Mouse (Mus musculus) limb, embryonic 11.5 days (tissue): ENCODE measurements around the gene Sart3. TPM values are rescaled to one million over a fixed set of nuclear protein-coding genes. Genes with fewer than 3 reads are reported as not detected.

Source experiments
- ATAC-seq: fragments of 200-750 bp; cut with Nextera tagmentation; 2 replicates; pipeline ENCODE4 v1.8.0; 2017; ENCODE audit warnings: low read depth; ENCODE audit not compliant: insufficient number of reproducible peaks, low FRiP score, low TSS enrichment
- DNase-seq: peaks from one replicate; pipeline ENCODE4 v3.0.0-alpha.2; 2015; ENCODE audit warnings: low spot score
- H3K27ac ChIP-seq: fragments of 300-500 bp; sonication (generic); replicated peaks from 2 replicates; pipeline ENCODE4 v1.5.1; 2014; ENCODE audit warnings: low read depth, mild to moderate bottlenecking, low read length
- H3K27me3 ChIP-seq: fragments of 300-500 bp; sonication (generic); 2 replicates; pipeline ENCODE4 v1.6.1; 2014; ENCODE audit warnings: mild to moderate bottlenecking, low read length, mixed read lengths; ENCODE audit not compliant: control insufficient read depth, insufficient read depth
- H3K36me3 ChIP-seq: fragments of 300-500 bp; sonication (generic); 2 replicates; pipeline ENCODE4 v1.6.1; 2014; ENCODE audit warnings: mild to moderate bottlenecking, low read length, moderate library complexity, mixed read lengths; ENCODE audit not compliant: control insufficient read depth, insufficient read depth
- H3K4me1 ChIP-seq: fragments of 300-500 bp; sonication (generic); 2 replicates; pipeline ENCODE4 v1.6.1; 2014; ENCODE audit warnings: low read length, mixed read lengths; ENCODE audit not compliant: control insufficient read depth, insufficient read depth
- H3K4me2 ChIP-seq: fragments of 300-500 bp; sonication (generic); 2 replicates; pipeline ENCODE4 v1.6.1; 2014; ENCODE audit warnings: low read depth, mild to moderate bottlenecking, moderate library complexity; ENCODE audit not compliant: severe bottlenecking
- H3K4me3 ChIP-seq: fragments of 300-500 bp; sonication (generic); 2 replicates; pipeline ENCODE4 v1.5.1; 2014; ENCODE audit warnings: low read depth, low read length
- H3K9ac ChIP-seq: fragments of 300-500 bp; sonication (generic); 2 replicates; pipeline ENCODE4 v1.6.1; 2014; ENCODE audit warnings: mild to moderate bottlenecking, low read length
- H3K9me3 ChIP-seq: fragments of 300-500 bp; sonication (generic); 2 replicates; pipeline ENCODE4 v1.6.1; 2016; ENCODE audit warnings: low read length; ENCODE audit not compliant: control insufficient read depth
- WGBS: fragments of 180-500 bp; shearing (Covaris S2); extraction: QIAGEN DNeasy Blood & Tissue Kit; methylation state at CpG from one replicate; pipeline ENCODE4 v1.1.7; 2014; 5-methylcytosine and 5-hydroxymethylcytosine counted together
- polyA plus RNA-seq: library from polyadenylated mRNA; unstranded; fragments of >200 nt; fragmentation: Nextera tagmentation; extraction: Ambion mirVana; gene quantifications from 2 replicates; pipeline ENCODE4 v1.2.1, GENCODE M21; 2014

The Sart3 gene
- polyA plus RNA-seq, 1 experiment from 2014 or later: 64.6 TPM

- no peak overlapping the region for H3K27ac ChIP-seq
- no peak for ATAC-seq
- H3K9me3 ChIP-seq: no peaks in the 10 kb centered on the region
- 87% methylated on average over 10 of the region's 10 CpGs for WGBS
- H3K4me2 ChIP-seq: no peak overlapping the region
- H3K9ac ChIP-seq: no peak overlapping the region
- H3K4me1 ChIP-seq: peaks cover 2% of the 10 kb centered on the region; the same call in 1 of the 2 replicates
- H3K4me3 ChIP-seq: no peak overlapping the region
- DNase-seq: no peak
- no peaks in the 10 kb centered on the region for H3K36me3 ChIP-seq
- H3K27me3 ChIP-seq: no peaks in the 10 kb centered on the region
Observed at GRCm38 (mm10) chr5:113722224-113723013, 49.9 kb downstream of the Sart3 start.

GRCm38 (mm10) chr5:113719221-113719661, 53.1 kb downstream of the Sart3 start:
- ATAC-seq (no peak), DNase-seq (no peak)
- H3K4me3 ChIP-seq: no peak overlapping the region
- 88% methylated on average over 8 of the region's 8 CpGs for WGBS
- H3K4me2 ChIP-seq: no peak overlapping the region
- no peaks in the 10 kb centered on the region for H3K27me3 ChIP-seq
- H3K9ac ChIP-seq: no peak overlapping the region
- H3K4me1 ChIP-seq: peaks cover 2% of the 10 kb centered on the region; the same call in 1 of the 2 replicates
- no peaks in the 10 kb centered on the region for H3K36me3 ChIP-seq
- no peaks in the 10 kb centered on the region for H3K9me3 ChIP-seq
- no peak overlapping the region for H3K27ac ChIP-seq

GRCm38 (mm10) chr5:113716581-113717388, 55.5 kb downstream of the Sart3 start:
- no peaks in the 10 kb centered on the region for H3K27me3 ChIP-seq
- H3K4me1 ChIP-seq: no peaks in the 10 kb centered on the region
- ATAC-seq: 0 out of 2 replicates have a peak, but pooled peaks have one; percentile 51
- H3K36me3 ChIP-seq: no peaks in the 10 kb centered on the region
- H3K9me3 ChIP-seq: no peaks in the 10 kb centered on the region
- H3K9ac ChIP-seq: no peak overlapping the region
- peak; percentile 82 for DNase-seq
- H3K4me3 ChIP-seq: no peak overlapping the region
- no peak overlapping the region for H3K27ac ChIP-seq
- no peak overlapping the region for H3K4me2 ChIP-seq
- WGBS: 12% methylated on average over 12 of the region's 12 CpGs

GRCm38 (mm10) chr5:113712861-113713260, 59.4 kb downstream of the Sart3 start:
- no peak for ATAC-seq
- no peak overlapping the region for H3K4me2 ChIP-seq
- WGBS: 77% methylated on average over 2 of the region's 2 CpGs

GRCm38 (mm10) chr5:113703803-113704585, 68.3 kb downstream of the Sart3 start:
- Histone ChIP-seq H3K4me3 (no peak overlapping the region), H3K9ac (no peak overlapping the region), H3K4me1 (peaks cover 9% of the 10 kb centered on the region; the same call in 1 of the 2 replicates), H3K27ac (no peak overlapping the region), H3K9me3 (no peaks in the 10 kb centered on the region), H3K4me2 (no peak overlapping the region), H3K27me3 (no peaks in the 10 kb centered on the region), H3K36me3 (no peaks in the 10 kb centered on the region)
- ATAC-seq: no peak
- 52% methylated on average over 21 of the region's 21 CpGs for WGBS
- DNase-seq: no peak

More at GRCm38 (mm10) chr5:113712861-113713260, 59.4 kb downstream of the Sart3 start:
- Histone ChIP-seq H3K9me3 (no peaks in the 10 kb centered on the region), H3K36me3 (no peaks in the 10 kb centered on the region), H3K27me3 (no peaks in the 10 kb centered on the region), H3K27ac (no peak overlapping the region), H3K9ac (no peak overlapping the region), H3K4me3 (no peak overlapping the region), H3K4me1 (no peaks in the 10 kb centered on the region)
- DNase-seq: no peak

GRCm38 (mm10) chr5:113700388-113701023, 71.8 kb downstream of the Sart3 start:
- Histone ChIP-seq H3K9ac (no peak overlapping the region), H3K4me3 (no peak overlapping the region), H3K36me3 (no peaks in the 10 kb centered on the region), H3K9me3 (no peaks in the 10 kb centered on the region), H3K4me2 (no peak overlapping the region), H3K27ac (no peak overlapping the region), H3K27me3 (no peaks in the 10 kb centered on the region), H3K4me1 (peaks cover 12% of the 10 kb centered on the region)
- 78% methylated on average over 19 of the region's 19 CpGs for WGBS
- ATAC-seq (no peak), DNase-seq (no peak)

- H3K27ac ChIP-seq: peak overlapping the region; percentile 89
- H3K4me3 ChIP-seq: no peak overlapping the region
- no peak overlapping the region for H3K9ac ChIP-seq
- peak; percentile 80 for DNase-seq
- H3K9me3 ChIP-seq: no peaks in the 10 kb centered on the region
- WGBS: 12% methylated on average over 5 of the region's 5 CpGs
- peak overlapping the region; percentile 8; the same call in 1 of the 2 replicates for H3K4me2 ChIP-seq
- peak; percentile 78 for ATAC-seq
- no peaks in the 10 kb centered on the region for H3K36me3 ChIP-seq
- peaks cover 20% of the 10 kb centered on the region for H3K4me1 ChIP-seq
- no peaks in the 10 kb centered on the region for H3K27me3 ChIP-seq
Observed at GRCm38 (mm10) chr5:113694415-113694814, 77.9 kb downstream of the Sart3 start.
